Mouse (Mus musculus) neural tube, embryonic 12.5 days (tissue): Measurements from ENCODE around the gene Car6. TPM values are rescaled to one million over a fixed set of nuclear protein-coding genes. Genes with fewer than 3 reads are reported as not detected.
A peak's percentile ranks its signal among the peaks of the same experiment; 100 is the strongest.

Source experiments
- ATAC-seq: fragments of 200-750 bp; cut with Nextera tagmentation; 2 replicates; pipeline ENCODE4 v1.8.0; 2017; ENCODE audit warnings: low read depth, mild to moderate bottlenecking, moderate TSS enrichment, moderate library complexity; ENCODE audit not compliant: low FRiP score
- H3K27ac ChIP-seq: fragments of 300-500 bp; sonication (generic); 2 replicates; pipeline ENCODE4 v1.5.1; 2016
- H3K27me3 ChIP-seq: fragments of 300-500 bp; sonication (generic); replicated peaks from 2 replicates; pipeline ENCODE4 v1.6.1; 2016; ENCODE audit warnings: mild to moderate bottlenecking
- H3K36me3 ChIP-seq: fragments of 300-500 bp; sonication (generic); 2 replicates; pipeline ENCODE4 v1.6.1; 2016; ENCODE audit warnings: mild to moderate bottlenecking
- H3K4me1 ChIP-seq: fragments of 300-500 bp; sonication (generic); 2 replicates; pipeline ENCODE4 v1.6.1; 2016
- H3K4me2 ChIP-seq: fragments of 300-500 bp; sonication (generic); replicated peaks from 2 replicates; pipeline ENCODE4 v1.6.1; 2016; ENCODE audit warnings: mild to moderate bottlenecking
- H3K4me3 ChIP-seq: fragments of 300-500 bp; sonication (generic); 2 replicates; pipeline ENCODE4 v1.5.1; 2016
- H3K9ac ChIP-seq: fragments of 300-500 bp; sonication (generic); 2 replicates; pipeline ENCODE4 v1.6.1; 2016; ENCODE audit warnings: mild to moderate bottlenecking
- H3K9me3 ChIP-seq: fragments of 300-500 bp; sonication (generic); 2 replicates; pipeline ENCODE4 v1.6.1; 2016; ENCODE audit warnings: mild to moderate bottlenecking
- WGBS: fragments of 180-500 bp; shearing (Covaris S2); methylation state at CpG from one replicate; pipeline ENCODE4 v1.1.7; 2016; 5-methylcytosine and 5-hydroxymethylcytosine counted together
- polyA plus RNA-seq: library from polyadenylated mRNA; unstranded; fragments of >200 nt; fragmentation: Nextera tagmentation; extraction: Ambion mirVana; gene quantifications from 2 replicates; pipeline ENCODE4 v1.2.1, GENCODE M21; 2016

The Car6 gene
- polyA plus RNA-seq, 1 experiment from 2014 or later, result not detected

- no peak overlapping the region for H3K4me2 ChIP-seq
- 24% methylated on average over 12 of the region's 12 CpGs for WGBS
- H3K9me3 ChIP-seq, result no peaks in the 10 kb centered on the region
- no peak overlapping the region for H3K27ac ChIP-seq
- H3K36me3 ChIP-seq, result no peaks in the 10 kb centered on the region
- no peaks in the 10 kb centered on the region for H3K4me1 ChIP-seq
- no peak for ATAC-seq
- H3K9ac ChIP-seq, result no peak overlapping the region
- H3K4me3 ChIP-seq, result no peak overlapping the region
- no peaks in the 10 kb centered on the region for H3K27me3 ChIP-seq
These were observed 56.9 kb downstream of the Car6 start for GRCm38 (mm10) chr4:150144242-150144641.

GRCm38 (mm10) chr4:150140346-150140745 lies 60.8 kb downstream of the Car6 start:
- H3K4me1 ChIP-seq, result peaks cover 11% of the 10 kb centered on the region
- no peaks in the 10 kb centered on the region for H3K27me3 ChIP-seq
- WGBS, result 76% methylated on average over 7 of the region's 7 CpGs
- H3K27ac ChIP-seq, result no peak overlapping the region
- no peak for ATAC-seq
- H3K4me3 ChIP-seq, result no peak overlapping the region
- no peaks in the 10 kb centered on the region for H3K36me3 ChIP-seq
- no peak overlapping the region for H3K4me2 ChIP-seq
- no peaks in the 10 kb centered on the region for H3K9me3 ChIP-seq
- H3K9ac ChIP-seq, result no peak overlapping the region

DNA sequence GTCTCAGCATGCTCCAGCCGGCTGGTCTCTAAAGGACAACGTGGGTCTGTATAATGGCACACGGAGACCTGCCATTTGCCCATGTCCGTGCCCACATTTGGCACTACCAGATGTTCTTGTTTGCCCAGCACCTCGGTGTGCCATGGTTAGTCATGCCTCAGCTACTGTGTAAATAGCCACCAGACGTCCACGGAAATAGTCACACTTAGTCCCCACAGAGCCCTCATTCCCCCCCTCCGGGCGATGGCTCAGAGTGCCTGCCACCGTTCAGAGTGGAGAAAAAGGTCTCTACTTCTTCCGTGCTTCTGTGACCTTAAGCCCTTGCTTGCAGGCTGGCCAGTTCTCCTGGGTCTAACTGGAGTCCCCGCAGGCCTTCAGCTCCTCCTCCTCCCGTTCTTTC lies 62.0 kb downstream of the Car6 start:
- H3K4me2 ChIP-seq, result no peak overlapping the region
- H3K27me3 ChIP-seq, result no peaks in the 10 kb centered on the region
- WGBS, result 69% methylated on average over 13 of the region's 13 CpGs
- no peaks in the 10 kb centered on the region for H3K36me3 ChIP-seq
- peaks cover 11% of the 10 kb centered on the region for H3K4me1 ChIP-seq
- ATAC-seq, result no peak
- no peak overlapping the region for H3K27ac ChIP-seq
- no peaks in the 10 kb centered on the region for H3K9me3 ChIP-seq
- no peak overlapping the region for H3K4me3 ChIP-seq
- no peak overlapping the region for H3K9ac ChIP-seq

GRCm38 (mm10) chr4:150138084-150138543 lies 63.0 kb downstream of the Car6 start:
- Histone ChIP-seq H3K9ac (no peak overlapping the region), H3K4me3 (peak overlapping the region; percentile 9; the same call in 1 of the 2 replicates), H3K27ac (no peak overlapping the region)

GRCm38 (mm10) chr4:150137368-150138083 lies 63.6 kb downstream of the Car6 start:
- Histone ChIP-seq H3K27me3 (no peaks in the 10 kb centered on the region), H3K9me3 (no peaks in the 10 kb centered on the region), H3K27ac (no peak overlapping the region), H3K4me3 (no peak overlapping the region), H3K4me1 (peaks cover 17% of the 10 kb centered on the region), H3K9ac (no peak overlapping the region), H3K4me2 (peak overlapping the region; percentile 50; the same call in 1 of the 2 replicates), H3K36me3 (no peaks in the 10 kb centered on the region)
- WGBS, result 88% methylated on average over 7 of the region's 7 CpGs
- 0 out of 2 replicates have a peak, but pooled peaks have one; percentile 3 for ATAC-seq

More at GRCm38 (mm10) chr4:150138084-150138543, 63.0 kb downstream of the Car6 start:
- Histone ChIP-seq H3K9me3 (no peaks in the 10 kb centered on the region), H3K4me2 (peak overlapping the region; percentile 50), H3K27me3 (no peaks in the 10 kb centered on the region), H3K36me3 (no peaks in the 10 kb centered on the region), H3K4me1 (peaks cover 11% of the 10 kb centered on the region)
- WGBS, result 30% methylated on average over 9 of the region's 9 CpGs
- peak; percentile 80 for ATAC-seq

Other genes starting within 250 kb of the Car6 start
- gene Spsb1, start 246.3 kb downstream of the Car6 start, polyA plus RNA-seq, result 17.3 and 19.1 TPM in 2 replicates
- 3.3 and 4.0 TPM in 2 replicates for gene H6pd, start 192.3 kb downstream of the Car6 start, polyA plus RNA-seq
- 0.65 and 1.0 TPM in 2 replicates for gene Gpr157, start 114.0 kb downstream of the Car6 start, polyA plus RNA-seq
- gene Slc2a5, start 82.0 kb downstream of the Car6 start, polyA plus RNA-seq, result 2.1 and 2.3 TPM in 2 replicates
- not detected in 2 replicates for gene Slc2a7, start 52.4 kb downstream of the Car6 start, polyA plus RNA-seq
- gene Eno1, start 35.4 kb upstream of the Car6 start, polyA plus RNA-seq, result 1,428 and 1,431 TPM in 2 replicates
- gene Rere, start 80.3 kb upstream of the Car6 start, polyA plus RNA-seq, result 55.5 and 57.2 TPM in 2 replicates